Mouse (Mus musculus) cortical plate, adult 2 months (tissue): ENCODE data around the gene Pkd1l2.

Experiments used
- CTCF ChIP-seq: fragments of 200-500 bp; IDR thresholded peaks from 2 replicates; pipeline ENCODE4 v1.5.1; 2011; ENCODE audit warnings: mild to moderate bottlenecking, control low read depth, low read length; ENCODE audit not compliant: insufficient read depth; ENCODE audit errors: extremely low read depth
- POLR2A ChIP-seq: fragments of 200-500 bp; IDR thresholded peaks from 2 replicates; pipeline ENCODE4 v1.6.1; 2011; ENCODE audit warnings: mild to moderate bottlenecking, low read length, control low read depth; ENCODE audit not compliant: insufficient read depth; ENCODE audit errors: extremely low read depth

DNA sequence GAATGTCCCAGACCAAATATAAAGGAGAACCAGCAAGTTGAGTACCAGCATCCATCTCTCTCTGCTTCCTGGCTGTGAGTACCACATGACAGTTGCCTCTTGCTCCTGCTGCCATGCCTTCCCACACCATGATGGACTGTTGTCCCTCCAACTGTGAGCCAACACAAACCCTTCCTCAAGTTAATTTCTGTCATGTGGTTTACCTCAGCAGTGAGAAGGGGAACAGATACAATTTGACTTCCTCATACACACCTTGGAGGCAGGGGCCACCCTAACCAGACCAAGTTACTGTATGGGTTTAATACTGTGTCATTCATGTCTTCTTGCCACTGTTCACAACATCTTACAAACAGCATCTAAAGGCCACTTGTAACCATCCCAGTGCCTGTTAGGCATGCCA lies 4.8 kb upstream of the Pkd1l2 start:
- TF ChIP-seq CTCF (no peak), POLR2A (no peak)
